Mouse (Mus musculus): ENCODE results near the gene Ccdc93. TPM values are rescaled to one million over a fixed set of nuclear protein-coding genes. Genes with fewer than 3 reads are reported as not detected.
A peak's percentile ranks its signal among the peaks of the same experiment; 100 is the strongest.

The Ccdc93 gene
- total RNA-seq, 1 experiment from 2014 or later, result 17.2 TPM

- peak; percentile 80 for ATAC-seq (replicated peaks; ENCODE audit: low read depth, poor library complexity, severe bottlenecking)
Observed at GRCm38 (mm10) chr1:121508729-121509128, 77.9 kb downstream of the Ccdc93 start.

- no peak for ATAC-seq (replicated peaks; ENCODE audit: low read depth, poor library complexity, severe bottlenecking)
Observed at GRCm38 (mm10) chr1:121510420-121511140, 79.7 kb downstream of the Ccdc93 start.

- no peak for ATAC-seq (replicated peaks; ENCODE audit: low read depth, poor library complexity, severe bottlenecking)
Observed at GRCm38 (mm10) chr1:121511186-121511585, 80.3 kb downstream of the Ccdc93 start.

GRCm38 (mm10) chr1:121511966-121512365, 81.1 kb downstream of the Ccdc93 start:
- ATAC-seq (replicated peaks; ENCODE audit: low read depth, poor library complexity, severe bottlenecking), result 0 out of 2 replicates have a peak, but pooled peaks have one; percentile 38

GRCm38 (mm10) chr1:121518609-121519008, 87.8 kb downstream of the Ccdc93 start:
- no peak for ATAC-seq (replicated peaks; ENCODE audit: low read depth, poor library complexity, severe bottlenecking)

DNA sequence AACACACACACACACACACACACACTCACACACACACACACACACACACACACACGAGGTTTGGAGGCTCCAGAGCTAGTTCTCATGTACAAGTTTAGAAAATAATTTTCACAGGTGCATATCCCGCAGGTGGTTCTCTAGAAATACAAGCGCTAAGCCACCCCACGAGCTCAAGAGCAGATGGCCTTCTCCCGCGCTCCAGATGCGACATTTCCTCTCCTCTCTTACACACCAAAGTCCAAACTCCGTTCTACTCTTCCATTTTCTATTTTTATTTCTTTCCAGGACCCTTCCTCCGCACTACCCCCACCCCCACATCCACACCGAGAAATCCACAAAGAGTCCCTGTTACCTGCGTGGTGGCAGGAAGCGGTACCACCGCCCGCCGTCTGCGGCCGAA, 96.2 kb downstream of the Ccdc93 start:
- ATAC-seq (replicated peaks; ENCODE audit: low read depth, poor library complexity, severe bottlenecking), result no peak

GRCm38 (mm10) chr1:121527600-121528398, 97.0 kb downstream of the Ccdc93 start:
- peak; percentile 25; the same call in 1 of the 2 replicates for ATAC-seq (replicated peaks; ENCODE audit: low read depth, poor library complexity, severe bottlenecking)

GRCm38 (mm10) chr1:121528399-121528720, 97.5 kb downstream of the Ccdc93 start, which contains the start of gene Htr5b:
Gene Htr5b (minus strand): TSS chr1:121528465.
- ATAC-seq (replicated peaks; ENCODE audit: low read depth, poor library complexity, severe bottlenecking), result no peak; the same call in 1 of the 2 replicates

GRCm38 (mm10) chr1:121529286-121529685, 98.4 kb downstream of the Ccdc93 start:
- ATAC-seq (replicated peaks; ENCODE audit: low read depth, poor library complexity, severe bottlenecking), result no peak

DNA sequence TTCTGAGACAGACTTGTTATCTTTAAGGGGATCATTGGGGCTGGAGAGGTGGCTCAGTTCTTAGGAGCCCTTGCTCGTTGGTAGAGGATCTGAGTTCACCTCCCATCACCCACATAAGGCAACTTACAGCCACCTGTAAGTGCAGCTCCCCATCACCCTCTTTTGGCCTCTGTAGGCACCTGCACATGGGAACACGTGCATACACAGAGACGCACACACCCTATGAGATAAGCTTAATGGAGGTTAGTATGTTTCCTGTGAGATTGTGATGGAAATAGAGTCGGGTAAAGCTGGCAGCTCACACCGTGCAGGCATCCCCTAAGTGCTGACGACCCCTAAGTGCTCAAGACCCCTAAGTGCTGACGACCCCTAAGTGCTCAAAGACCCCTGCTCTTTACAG, 100.6 kb downstream of the Ccdc93 start:
- no peak for ATAC-seq (replicated peaks; ENCODE audit: low read depth, poor library complexity, severe bottlenecking)

DNA sequence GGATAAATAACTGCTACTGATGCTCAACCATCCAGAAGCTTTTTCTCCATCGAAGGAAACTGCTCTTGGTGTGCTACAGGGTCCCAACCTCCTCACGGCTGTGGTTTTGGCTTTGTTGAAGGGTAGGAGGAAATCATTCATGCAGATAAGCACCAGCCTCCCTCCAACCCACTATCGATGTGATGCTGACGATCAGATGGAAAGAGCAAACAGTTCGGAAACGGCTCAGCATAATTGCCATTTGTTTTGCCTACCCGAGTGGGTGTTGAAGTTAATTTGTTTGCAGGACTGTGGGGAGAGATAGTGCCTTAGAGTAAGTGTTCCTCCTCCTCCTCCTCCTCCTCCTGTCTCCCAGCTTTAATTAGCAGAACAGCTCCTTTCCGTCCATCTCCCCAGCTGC, 109.5 kb downstream of the Ccdc93 start:
- no peak for ATAC-seq (replicated peaks; ENCODE audit: low read depth, poor library complexity, severe bottlenecking)

- ATAC-seq (replicated peaks; ENCODE audit: low read depth, poor library complexity, severe bottlenecking), result no peak
Observed at GRCm38 (mm10) chr1:121546844-121547243, 116.0 kb downstream of the Ccdc93 start.

GRCm38 (mm10) chr1:121548667-121549066, 117.8 kb downstream of the Ccdc93 start:
- ATAC-seq (replicated peaks; ENCODE audit: low read depth, poor library complexity, severe bottlenecking), result no peak

DNA sequence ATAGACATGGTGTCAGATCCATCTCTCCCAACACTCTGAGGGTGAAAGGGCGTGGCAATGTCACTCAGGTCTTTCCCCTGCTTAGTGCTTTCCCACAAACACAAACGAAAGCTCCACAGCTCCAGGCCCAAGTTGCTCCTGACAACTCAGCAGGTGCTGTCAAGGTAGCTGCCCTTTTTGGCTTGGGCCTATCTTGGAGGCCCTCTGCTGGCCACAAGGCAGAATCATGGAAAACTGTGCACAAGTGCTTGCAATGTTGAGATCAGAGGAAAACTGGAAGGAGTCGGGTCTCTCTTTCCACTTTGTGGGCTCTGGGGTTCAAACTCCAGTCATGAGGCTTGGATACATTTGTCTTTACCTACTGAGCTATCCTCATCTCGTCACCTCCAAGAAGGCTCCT, 118.6 kb downstream of the Ccdc93 start:
- peak; percentile 47; the same call in 1 of the 2 replicates for ATAC-seq (replicated peaks; ENCODE audit: low read depth, poor library complexity, severe bottlenecking)

- ATAC-seq (replicated peaks; ENCODE audit: low read depth, poor library complexity, severe bottlenecking), result no peak
Observed at GRCm38 (mm10) chr1:121550801-121551456, 120.1 kb downstream of the Ccdc93 start.

DNA sequence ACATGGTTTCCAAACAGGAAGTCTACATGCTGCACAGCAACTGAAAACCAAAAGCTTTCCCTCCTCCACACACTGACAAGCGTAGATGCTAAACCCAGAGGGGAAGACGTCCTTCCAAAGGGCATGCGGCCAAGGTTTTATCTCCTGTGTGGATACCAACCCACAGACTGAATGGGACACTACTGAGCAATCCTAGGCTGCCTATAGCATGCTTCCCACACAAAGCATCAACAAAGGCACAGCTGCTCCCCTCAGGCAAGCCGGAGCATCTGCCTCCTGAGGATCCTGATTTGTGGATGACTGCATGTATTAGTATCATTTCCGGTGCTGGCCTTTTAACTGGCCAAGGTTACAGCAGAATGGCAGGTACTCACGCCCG, 120.6 kb downstream of the Ccdc93 start:
- no peak for ATAC-seq (replicated peaks; ENCODE audit: low read depth, poor library complexity, severe bottlenecking)

Other genes starting within 250 kb of the Ccdc93 start
- 10.6 and 10.7 TPM in 2 replicates for gene Insig2, start 98.5 kb upstream of the Ccdc93 start, total RNA-seq (2017)
- gene Htr5b, start 97.4 kb downstream of the Ccdc93 start, total RNA-seq (2017), result not detected in 2 replicates
- gene Ddx18, start 136.9 kb downstream of the Ccdc93 start, total RNA-seq (2017), result 110 and 118 TPM in 2 replicates